Mouse (Mus musculus) 416B (cell line): Measurements from ENCODE around the gene Mthfr.

Source experiments
- DNase-seq: peaks from one replicate; pipeline ENCODE4 v3.0.0; 2011; ENCODE audit warnings: low read depth

Gene Mthfr

GRCm38 (mm10) chr4:148038600-148039253, at the start of gene Mthfr, which contains the start of gene Clcn6:
Mthfr (plus strand) TSS chr4:148039077.
Clcn6 (minus strand) TSS chr4:148038821.
- peak; percentile 99 for DNase-seq

GRCm38 (mm10) chr4:147993571-147994095, 45.2 kb upstream of the Mthfr start:
- no peak for DNase-seq

GRCm38 (mm10) chr4:147995311-147995710, 43.6 kb upstream of the Mthfr start:
- no peak for DNase-seq

GRCm38 (mm10) chr4:148000202-148000772, 38.6 kb upstream of the Mthfr start, which contains the start of gene Nppa:
Nppa (plus strand) TSS chr4:148000722.
- no peak for DNase-seq

GRCm38 (mm10) chr4:148001013-148001789, 37.7 kb upstream of the Mthfr start:
- no peak for DNase-seq

- peak; percentile 10 for DNase-seq
Observed at GRCm38 (mm10) chr4:148001866-148002265, 37.0 kb upstream of the Mthfr start.

GRCm38 (mm10) chr4:148004361-148004760, 34.5 kb upstream of the Mthfr start:
- DNase-seq, result no peak

GRCm38 (mm10) chr4:148008412-148008811, 30.5 kb upstream of the Mthfr start:
- DNase-seq, result peak; percentile 37

- no peak for DNase-seq
Observed at GRCm38 (mm10) chr4:148009641-148010040, 29.2 kb upstream of the Mthfr start.

- no peak for DNase-seq
Observed at GRCm38 (mm10) chr4:148011332-148011731, 27.5 kb upstream of the Mthfr start.

- no peak for DNase-seq
Observed at GRCm38 (mm10) chr4:148012216-148012615, 26.7 kb upstream of the Mthfr start.

- DNase-seq, result peak; percentile 13
Observed at GRCm38 (mm10) chr4:148015418-148015817, 23.5 kb upstream of the Mthfr start.

- no peak for DNase-seq
Observed at GRCm38 (mm10) chr4:148016981-148017380, 21.9 kb upstream of the Mthfr start.

- no peak for DNase-seq
Observed at GRCm38 (mm10) chr4:148018410-148018809, 20.5 kb upstream of the Mthfr start.

GRCm38 (mm10) chr4:148024003-148024402, 14.9 kb upstream of the Mthfr start:
- no peak for DNase-seq

GRCm38 (mm10) chr4:148029297-148029696, 9.6 kb upstream of the Mthfr start:
- no peak for DNase-seq

- DNase-seq, result no peak
Observed at GRCm38 (mm10) chr4:148030506-148030905, 8.4 kb upstream of the Mthfr start.

GRCm38 (mm10) chr4:148033858-148034410, 4.9 kb upstream of the Mthfr start:
- DNase-seq, result peak; percentile 84

- DNase-seq, result no peak
Observed at GRCm38 (mm10) chr4:148035440-148035839, 3.4 kb upstream of the Mthfr start.

- no peak for DNase-seq
Observed at GRCm38 (mm10) chr4:148038079-148038599, 738 bp upstream of the Mthfr start.

- peak; percentile 43 for DNase-seq
Observed at GRCm38 (mm10) chr4:148039254-148040028, 564 bp downstream of the Mthfr start.
